In the genomic region with DNA sequence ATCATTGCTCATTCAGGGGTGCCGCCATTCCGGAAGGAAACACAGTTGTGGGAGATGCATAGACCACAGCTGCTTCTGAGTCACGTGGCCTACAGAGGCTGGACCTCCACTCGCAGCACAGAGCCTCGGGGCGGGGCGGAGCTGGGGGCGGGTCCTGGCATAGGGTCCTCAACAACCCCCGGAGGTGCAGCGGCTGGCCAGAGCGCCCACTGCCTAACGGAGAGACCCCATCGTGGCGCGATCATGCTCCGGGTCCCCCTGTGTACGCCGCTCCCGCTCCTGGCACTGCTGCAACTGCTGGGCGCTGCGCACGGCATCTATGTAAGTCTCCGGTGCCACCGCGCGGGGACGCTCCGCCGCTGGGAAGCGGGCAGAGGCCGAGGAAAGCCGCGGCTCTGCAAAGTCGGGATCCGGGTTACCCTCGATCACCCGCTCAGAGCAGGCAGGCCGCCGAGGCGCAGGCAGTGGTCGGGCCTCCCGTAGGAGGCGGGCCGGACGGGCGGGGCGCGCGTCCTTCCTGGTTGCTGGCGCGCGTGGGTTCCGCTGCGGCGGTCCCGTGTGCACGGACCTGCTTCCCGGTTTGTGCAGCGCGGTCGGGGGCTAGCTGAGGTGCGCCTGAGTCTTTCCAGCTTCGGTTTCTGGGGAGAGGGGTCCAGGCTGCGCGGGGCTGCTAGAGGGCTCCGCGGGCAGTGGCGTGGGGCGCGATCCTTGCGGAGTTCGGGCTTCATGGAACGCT, we compare ENCODE assay signal across 8 mouse cellular contexts. TPM values are rescaled to one million over a fixed set of nuclear protein-coding genes. Genes with fewer than 3 reads are reported as not detected.
DNase-seq lines count a peak whose midpoint lies in the region; ATAC-seq and TF ChIP-seq lines count a peak whose summit lies in the region.

A gene (plus strand): TSS at position 128 of the 736 bp plus-strand sequence.
A gene (plus strand): TSS at position 157 of the 736 bp plus-strand sequence.

- peak; percentile 55 for TF ChIP-seq CTCF in heart, adult 2 months (IDR thresholded peaks at IDR 0.05)
- TF ChIP-seq CTCF in kidney, adult 2 months (conservative IDR thresholded peaks at IDR 0.05; ENCODE audit: insufficient read depth, insufficient read length, low read depth, low read length) = peak; percentile 34; the same call in 1 of the 2 replicates

- peak within 1 kb of the TSS; percentile 87 for H3K4me3 ChIP-seq in embryonic facial prominence, embryonic 13.5 days
- peak within 1 kb of the TSS; percentile 95 for H3K4me3 ChIP-seq in heart, adult 2 months
- H3K4me3 ChIP-seq in kidney, adult 2 months (ENCODE audit: insufficient read depth, low read depth, low read length) = peak within 1 kb of the TSS; percentile 94
- H3K4me3 ChIP-seq in limb, embryonic 11.5 days (ENCODE audit: low read depth, low read length) = peak within 1 kb of the TSS; percentile 89
- H3K4me3 ChIP-seq in midbrain, embryonic 13.5 days (replicated peaks) = peak within 1 kb of the TSS; percentile 85

- peak within 1 kb of the TSS; percentile 92 for H3K27ac ChIP-seq in embryonic facial prominence, embryonic 13.5 days
- peak within 1 kb of the TSS; percentile 99 for H3K27ac ChIP-seq in heart, adult 2 months
- peak within 1 kb of the TSS; percentile 87 for H3K27ac ChIP-seq in kidney, adult 2 months (ENCODE audit: insufficient read depth, low read depth, low read length)
- peak within 1 kb of the TSS; percentile 87 for H3K27ac ChIP-seq in limb, embryonic 11.5 days (replicated peaks; ENCODE audit: low read depth, low read length)
- peak within 1 kb of the TSS; percentile 85 for H3K27ac ChIP-seq in midbrain, embryonic 13.5 days

- peaks cover 7% of the 10 kb centered on the region for H3K79me2 ChIP-seq in heart, adult 2 months (replicated peaks; ENCODE audit: control insufficient read depth, insufficient read depth, low read length)

- H3K9ac ChIP-seq in embryonic facial prominence, embryonic 13.5 days = peak within 1 kb of the TSS; percentile 90
- H3K9ac ChIP-seq in heart, adult 2 months (ENCODE audit: low read depth, low read length) = peak within 1 kb of the TSS; percentile 85
- H3K9ac ChIP-seq in limb, embryonic 11.5 days (ENCODE audit: low read length) = peak within 1 kb of the TSS; percentile 91
- peak within 1 kb of the TSS; percentile 88 for H3K9ac ChIP-seq in midbrain, embryonic 13.5 days (replicated peaks)

- TF ChIP-seq EP300 in heart, adult 2 months (IDR thresholded peaks at IDR 0.05; ENCODE audit: insufficient read depth, low read depth, low read length) = 0 out of 2 replicates have a peak, but pooled peaks have one; percentile 39

- intact Hi-C loops in heart, adult 2 months (cut with DNase I) = loop anchor here (5.0 kb wide), 1 partner anchor 469 kb away; a partner anchor contains a TSS

- peak within 1 kb of the TSS; percentile 78 for H3K4me2 ChIP-seq in embryonic facial prominence, embryonic 13.5 days
- H3K4me2 ChIP-seq in limb, embryonic 11.5 days (ENCODE audit: low read depth, severe bottlenecking) = peak within 1 kb of the TSS; percentile 60
- H3K4me2 ChIP-seq in midbrain, embryonic 13.5 days (replicated peaks) = peak within 1 kb of the TSS; percentile 82

- H3K4me1 ChIP-seq in embryonic facial prominence, embryonic 13.5 days = peaks cover 11% of the 10 kb centered on the region
- no peaks in the 10 kb centered on the region; the same call in 1 of the 2 replicates for H3K4me1 ChIP-seq in heart, adult 2 months (ENCODE audit: control insufficient read depth, insufficient read depth, low read length)
- peaks cover 4% of the 10 kb centered on the region; the same call in 1 of the 2 replicates for H3K4me1 ChIP-seq in kidney, adult 2 months (ENCODE audit: control insufficient read depth, insufficient read depth, low read length)
- H3K4me1 ChIP-seq in limb, embryonic 11.5 days (ENCODE audit: control insufficient read depth, insufficient read depth, low read length) = no peaks in the 10 kb centered on the region
- peaks cover 14% of the 10 kb centered on the region for H3K4me1 ChIP-seq in midbrain, embryonic 13.5 days (replicated peaks)

- H3K27me3 ChIP-seq in embryonic facial prominence, embryonic 13.5 days = no peaks in the 10 kb centered on the region
- H3K27me3 ChIP-seq in heart, adult 2 months (ENCODE audit: control insufficient read depth, insufficient read depth, low read length) = no peaks in the 10 kb centered on the region
- no peaks in the 10 kb centered on the region for H3K27me3 ChIP-seq in kidney, adult 2 months (replicated peaks; ENCODE audit: control insufficient read depth, insufficient read depth, low read length)
- H3K27me3 ChIP-seq in limb, embryonic 11.5 days (ENCODE audit: control insufficient read depth, insufficient read depth, low read length) = no peaks in the 10 kb centered on the region
- no peaks in the 10 kb centered on the region for H3K27me3 ChIP-seq in midbrain, embryonic 13.5 days

- ATAC-seq in embryonic facial prominence, embryonic 13.5 days (ENCODE audit: insufficient number of reproducible peaks, insufficient read depth, low FRiP score, low TSS enrichment, low read depth) = peak; percentile 95
- peak; percentile 99 for ATAC-seq in limb, embryonic 11.5 days (ENCODE audit: insufficient number of reproducible peaks, low FRiP score, low TSS enrichment, low read depth)
- peak; percentile 99 for ATAC-seq in midbrain, embryonic 13.5 days

- under 1% methylated on average over 73 of the region's 73 CpGs for WGBS in embryonic facial prominence, embryonic 13.5 days
- WGBS in heart, adult 2 months = under 1% methylated on average over 73 of the region's 73 CpGs
- under 1% methylated on average over 73 of the region's 73 CpGs for WGBS in kidney, adult 2 months
- WGBS in limb, embryonic 11.5 days = under 1% methylated on average over 72 of the region's 73 CpGs
- WGBS in midbrain, embryonic 13.5 days = under 1% methylated on average over 73 of the region's 73 CpGs

- DNase-seq in 3T3-L1 (ENCODE audit: low read depth, low spot score) = peak; percentile 87
- DNase-seq in adrenal gland, postnatal 36 days = peak; percentile 87 to 91
- DNase-seq in heart, adult 2 months = peak; percentile 84 to 88
- DNase-seq in kidney, adult 2 months = peak; percentile 90
- DNase-seq in limb, embryonic 11.5 days (ENCODE audit: low spot score) = peak; percentile 95
- peak; percentile 74 for DNase-seq in spleen, adult 12 weeks (ENCODE audit: low spot score)

- H3K9me3 ChIP-seq in embryonic facial prominence, embryonic 13.5 days = no peaks in the 10 kb centered on the region
- H3K9me3 ChIP-seq in limb, embryonic 11.5 days (ENCODE audit: control insufficient read depth, low read length) = no peaks in the 10 kb centered on the region
- no peaks in the 10 kb centered on the region; the same call in 1 of the 2 replicates for H3K9me3 ChIP-seq in midbrain, embryonic 13.5 days

- peaks cover 22% of the 10 kb centered on the region for H3K36me3 ChIP-seq in embryonic facial prominence, embryonic 13.5 days
- no peaks in the 10 kb centered on the region for H3K36me3 ChIP-seq in heart, adult 2 months (ENCODE audit: control insufficient read depth, insufficient read depth, low read length)
- no peaks in the 10 kb centered on the region for H3K36me3 ChIP-seq in kidney, adult 2 months (ENCODE audit: control insufficient read depth, insufficient read depth, low read length)
- peaks cover 15% of the 10 kb centered on the region for H3K36me3 ChIP-seq in limb, embryonic 11.5 days (ENCODE audit: control insufficient read depth, insufficient read depth, low read length)
- H3K36me3 ChIP-seq in midbrain, embryonic 13.5 days = peaks cover 18% of the 10 kb centered on the region

- TF ChIP-seq POLR2A in heart, adult 2 months (IDR thresholded peaks at IDR 0.05; ENCODE audit: insufficient read depth, low read depth, low read length) = peak; percentile 55
- TF ChIP-seq POLR2A in kidney, adult 2 months (IDR thresholded peaks at IDR 0.05; ENCODE audit: low read depth, low read length) = no peak

RNA-seq across cellular contexts. Expression of the first gene that starts in this region (rescaled TPM):
- total RNA-seq in adrenal gland, postnatal 36 days (2021) = 10 to 100 TPM; 29.1 to 32.1 TPM
- 27.7 and 27.9 TPM in 2 replicates for polyA plus RNA-seq in embryonic facial prominence, embryonic 13.5 days (2015; fragmentation: Nextera tagmentation; extraction: Ambion mirVana)
- total RNA-seq in heart, adult 2 months (2021) = 10 to 100 TPM; 12.2 to 14.8 TPM
- polyA plus RNA-seq in heart, adult 2 months (2012; rRNA removed) = 20.8 and 27.1 TPM in 2 replicates
- 144 and 165 TPM in 2 replicates for polyA plus RNA-seq in kidney, adult 2 months (2012; rRNA removed)
- 23.2 and 24.4 TPM in 2 replicates for polyA plus RNA-seq in limb, embryonic 11.5 days (2014; fragmentation: Nextera tagmentation; extraction: Ambion mirVana)
- 20.2 and 22.5 TPM in 2 replicates for polyA plus RNA-seq in midbrain, embryonic 13.5 days (2015; fragmentation: Nextera tagmentation; extraction: Ambion mirVana)

RNA-seq across cellular contexts. Expression of the second gene that starts in this region (rescaled TPM):
- total RNA-seq in adrenal gland, postnatal 36 days (2021) = 1 to 10 TPM; 6.3 to 7.0 TPM
- polyA plus RNA-seq in embryonic facial prominence, embryonic 13.5 days (2015; fragmentation: Nextera tagmentation; extraction: Ambion mirVana) = 7.8 and 8.5 TPM in 2 replicates
- total RNA-seq in heart, adult 2 months (2021) = 1 to 10 TPM; 3.7 to 3.9 TPM
- 2.7 and 4.9 TPM in 2 replicates for polyA plus RNA-seq in heart, adult 2 months (2012; rRNA removed)
- 11.4 and 15.7 TPM in 2 replicates for polyA plus RNA-seq in kidney, adult 2 months (2012; rRNA removed)
- polyA plus RNA-seq in limb, embryonic 11.5 days (2014; fragmentation: Nextera tagmentation; extraction: Ambion mirVana) = 3.6 and 5.1 TPM in 2 replicates
- polyA plus RNA-seq in midbrain, embryonic 13.5 days (2015; fragmentation: Nextera tagmentation; extraction: Ambion mirVana) = 8.8 and 9.7 TPM in 2 replicates

Comparison
In these comparisons a context has a peak if more than half of its experiments do, and no peak if none do; other contexts are left out.
1. Peak in every context shown above with its lines: DNase-seq, ATAC-seq, H3K4me3 ChIP-seq and H3K27ac ChIP-seq.